Mouse (Mus musculus) lung, adult 2 months (tissue): ENCODE data around the gene Dmc1. TPM values are rescaled to one million over a fixed set of nuclear protein-coding genes. Genes with fewer than 3 reads are reported as not detected.

ENCODE experiments used
- DNase-seq: peaks from one replicate; pipeline ENCODE4 v3.0.0; 2022
- H3K4me1 ChIP-seq: fragments of 200-500 bp; 2 replicates; pipeline ENCODE4 v1.6.1; 2011; ENCODE audit warnings: low read length; ENCODE audit not compliant: control insufficient read depth, insufficient read depth
- H3K4me3 ChIP-seq: fragments of 200-500 bp; replicated peaks from 2 replicates; pipeline ENCODE3; 2011; ENCODE audit warnings: low read depth, mild to moderate bottlenecking, control low read depth, low read length; ENCODE audit errors: extremely low read depth
- CTCF ChIP-seq: fragments of 200-500 bp; IDR thresholded peaks from 2 replicates; pipeline ENCODE4 v1.5.1; 2011; ENCODE audit warnings: mild to moderate bottlenecking, low read length, control low read depth; ENCODE audit not compliant: insufficient read depth
- POLR2A ChIP-seq: fragments of 200-500 bp; IDR thresholded peaks from 2 replicates; pipeline ENCODE4 v1.6.1; 2011; ENCODE audit warnings: low read depth, mild to moderate bottlenecking, control low read depth, low read length, borderline replicate concordance; ENCODE audit errors: extremely low read depth
- WGBS: fragments of 180-500 bp; shearing (Covaris S2); methylation state at CpG from one replicate; pipeline ENCODE4 v1.1.7; 2018; 5-methylcytosine and 5-hydroxymethylcytosine counted together
- polyA plus RNA-seq: library from polyadenylated mRNA; depleted of rRNA; stranded (reverse); fragments of >200 nt; gene quantifications from 2 replicates; pipeline ENCODE4 v1.2.3, GENCODE M21; 2012

Dmc1 gene
- polyA plus RNA-seq, 1 experiment, result 0.12 TPM

- 83% methylated on average over 5 of the region's 5 CpGs for WGBS
- H3K4me3 ChIP-seq, result no peak overlapping the region
- TF ChIP-seq CTCF (no peak), POLR2A (no peak)
- no peaks in the 10 kb centered on the region for H3K4me1 ChIP-seq
- DNase-seq, result no peak
These were observed 11.8 kb upstream of the Dmc1 start for GRCm38 (mm10) chr15:79616729-79617128.

GRCm38 (mm10) chr15:79615501-79615900 lies 10.6 kb upstream of the Dmc1 start:
- Histone ChIP-seq H3K4me1 (no peaks in the 10 kb centered on the region), H3K4me3 (no peak overlapping the region)
- WGBS, result 79% methylated on average over 7 of the region's 7 CpGs
- DNase-seq, result no peak
- no peak for TF ChIP-seq CTCF
- TF ChIP-seq POLR2A, result no peak

GRCm38 (mm10) chr15:79609226-79609625 lies 4.3 kb upstream of the Dmc1 start:
- WGBS, result 95% methylated on average over 2 of the region's 2 CpGs
- no peak for TF ChIP-seq CTCF
- no peak for TF ChIP-seq POLR2A
- no peak overlapping the region for H3K4me3 ChIP-seq
- DNase-seq, result no peak
- no peaks in the 10 kb centered on the region; the same call in 1 of the 2 replicates for H3K4me1 ChIP-seq

GRCm38 (mm10) chr15:79608214-79608613 lies 3.3 kb upstream of the Dmc1 start:
- DNase-seq, result no peak
- WGBS, result 83% methylated on average over 7 of the region's 7 CpGs
- no peak overlapping the region for H3K4me3 ChIP-seq
- TF ChIP-seq POLR2A (no peak), CTCF (no peak)
- H3K4me1 ChIP-seq, result no peaks in the 10 kb centered on the region; the same call in 1 of the 2 replicates

- WGBS, result 56% methylated on average over 2 of the region's 2 CpGs
These were observed 2.8 kb upstream of the Dmc1 start for GRCm38 (mm10) chr15:79607757-79608156.

GRCm38 (mm10) chr15:79606161-79606560 lies 1.3 kb upstream of the Dmc1 start:
- DNase-seq, result no peak
- no peak overlapping the region for H3K4me3 ChIP-seq
- H3K4me1 ChIP-seq, result no peaks in the 10 kb centered on the region; the same call in 1 of the 2 replicates
- 81% methylated on average over 12 of the region's 12 CpGs for WGBS
- TF ChIP-seq POLR2A (no peak), CTCF (no peak)

More at GRCm38 (mm10) chr15:79607757-79608156, 2.8 kb upstream of the Dmc1 start:
- DNase-seq, result no peak
- Histone ChIP-seq H3K4me3 (no peak overlapping the region), H3K4me1 (no peaks in the 10 kb centered on the region; the same call in 1 of the 2 replicates)
- no peak for TF ChIP-seq POLR2A
- 0 out of 2 replicates have a peak, but pooled peaks have one; percentile 7 for TF ChIP-seq CTCF

- 89% methylated on average over 2 of the region's 2 CpGs for WGBS
- no peaks in the 10 kb centered on the region; the same call in 1 of the 2 replicates for H3K4me1 ChIP-seq
These were observed 4.7 kb downstream of the Dmc1 start for GRCm38 (mm10) chr15:79600176-79600575.

GRCm38 (mm10) chr15:79598715-79599114 lies 6.2 kb downstream of the Dmc1 start:
- 63% methylated on average over 1 of the region's 1 CpGs for WGBS
- TF ChIP-seq POLR2A, result no peak
- TF ChIP-seq CTCF, result no peak
- no peak overlapping the region for H3K4me3 ChIP-seq
- no peak for DNase-seq
- no peaks in the 10 kb centered on the region for H3K4me1 ChIP-seq

More at GRCm38 (mm10) chr15:79600176-79600575, 4.7 kb downstream of the Dmc1 start:
- TF ChIP-seq CTCF (no peak), POLR2A (no peak)
- H3K4me3 ChIP-seq, result no peak overlapping the region
- DNase-seq, result no peak

- H3K4me1 ChIP-seq, result no peaks in the 10 kb centered on the region
- DNase-seq, result no peak
- TF ChIP-seq POLR2A (no peak), CTCF (no peak)
- no peak overlapping the region for H3K4me3 ChIP-seq
- WGBS, result 71% methylated on average over 1 of the region's 1 CpGs
These were observed 23.3 kb downstream of the Dmc1 start for GRCm38 (mm10) chr15:79581581-79581980.

GRCm38 (mm10) chr15:79577671-79578426 lies 27.1 kb downstream of the Dmc1 start:
- TF ChIP-seq CTCF, result no peak
- no peak for TF ChIP-seq POLR2A
- Histone ChIP-seq H3K4me3 (no peak overlapping the region), H3K4me1 (no peaks in the 10 kb centered on the region)
- DNase-seq, result no peak
- WGBS, result 47% methylated on average over 6 of the region's 6 CpGs
